Comparison of ENCODE assay signal across 17 mouse cellular contexts in genomic region chr12:83914202-83914740, GRCm38 (mm10). TPM values are rescaled to one million over a fixed set of nuclear protein-coding genes. Genes with fewer than 3 reads are reported as not detected.
DNase-seq lines count a peak whose midpoint lies in the region; ATAC-seq and TF ChIP-seq lines count a peak whose summit lies in the region.
"Had no signal": no experiment of that assay in that cellular context is flagged by ENCODE, and none has a peak within 500 bp of the region (broad histone marks: within the 10 kb centered on the region; RNA-seq: fewer than 3 reads in every experiment).

No protein-coding gene starts in this region.

- H3K27ac ChIP-seq in gastrocnemius, adult 2 months, result peak overlapping the region; percentile 41; the same call in 1 of the 2 replicates
- no peak overlapping the region for H3K27ac ChIP-seq in heart, adult 2 months
- H3K27ac ChIP-seq: hindbrain, embryonic 10.5 days; limb, embryonic 15.5 days; midbrain, embryonic 10.5 days; neural tube, embryonic 15.5 days had no signal

- no peak overlapping the region for H3K4me3 ChIP-seq in gastrocnemius, adult 2 months
- H3K4me3 ChIP-seq in G1E (ENCODE audit: low read depth, low read length), result no peak overlapping the region
- no peak overlapping the region for H3K4me3 ChIP-seq in heart, adult 2 months
- H3K4me3 ChIP-seq: hindbrain, embryonic 10.5 days; limb, embryonic 15.5 days; midbrain, embryonic 10.5 days; neural tube, embryonic 15.5 days had no signal

- no peak for TF ChIP-seq CTCF in gastrocnemius, adult 2 months (IDR thresholded peaks at IDR 0.05)
- TF ChIP-seq CTCF in G1E (IDR thresholded peaks at IDR 0.05; ENCODE audit: low read depth, low read length), result no peak
- TF ChIP-seq CTCF in heart, adult 2 months (IDR thresholded peaks at IDR 0.05), result no peak

- H3K79me2 ChIP-seq in heart, adult 2 months (replicated peaks; ENCODE audit: control insufficient read depth, insufficient read depth, low read length), result peaks cover 4% of the 10 kb centered on the region; the same call in 1 of the 2 replicates

- TF ChIP-seq POLR2A in heart, adult 2 months (IDR thresholded peaks at IDR 0.05; ENCODE audit: insufficient read depth, low read depth, low read length), result no peak

- H3K4me1 ChIP-seq in G1E (ENCODE audit: insufficient read depth, low read depth, low read length), result peaks cover 16% of the 10 kb centered on the region
- H3K4me1 ChIP-seq in heart, adult 2 months (ENCODE audit: control insufficient read depth, insufficient read depth, low read length), result peaks cover 8% of the 10 kb centered on the region

- TF ChIP-seq EP300 in heart, adult 2 months (IDR thresholded peaks at IDR 0.05; ENCODE audit: insufficient read depth, low read depth, low read length), result no peak

- no peak overlapping the region for H3K9ac ChIP-seq in heart, adult 2 months (ENCODE audit: low read depth, low read length)
- H3K9ac ChIP-seq: limb, embryonic 15.5 days; neural tube, embryonic 15.5 days had no signal

- no peaks in the 10 kb centered on the region for H3K9me3 ChIP-seq in G1E (replicated peaks)
- H3K9me3 ChIP-seq: hindbrain, embryonic 10.5 days; limb, embryonic 15.5 days; midbrain, embryonic 10.5 days; neural tube, embryonic 15.5 days had no signal

- intact Hi-C loops in gastrocnemius, adult 2 months (cut with DNase I), result no loop called here
- intact Hi-C loops in left cerebral cortex, postnatal 14 days (cut with DNase I), result no loop called here
- intact Hi-C loops in heart, adult 2 months (cut with DNase I), result no loop called here

- H3K27me3 ChIP-seq in G1E (ENCODE audit: insufficient read depth, low read length), result no peaks in the 10 kb centered on the region
- H3K27me3 ChIP-seq in heart, adult 2 months (ENCODE audit: control insufficient read depth, insufficient read depth, low read length), result no peaks in the 10 kb centered on the region
- H3K27me3 ChIP-seq: limb, embryonic 15.5 days; neural tube, embryonic 15.5 days had no signal

- no peak for DNase-seq in gastrocnemius, adult 2 months
- DNase-seq in gastrocnemius, postnatal 4 days (ENCODE audit: low spot score in 2 of 2), result no peak
- DNase-seq in G1E (ENCODE audit: low spot score), result no peak
- peak; percentile 89 for DNase-seq in cerebellum, adult 9-10 months
- no peak for DNase-seq in left cerebral cortex, postnatal 14 days (ENCODE audit: low spot score in 2 of 2)
- DNase-seq in embryo, embryonic 10.5 days (ENCODE audit: low spot score), result no peak
- DNase-seq in heart, adult 2 months, result no peak
- DNase-seq: gastrocnemius, postnatal 14 days; kidney, postnatal 14 days; retina, postnatal 1 day; thymus, postnatal 14 days had no signal

- ATAC-seq in G1E (ENCODE audit: extremely low read depth, insufficient number of reproducible peaks, low FRiP score, poor library complexity, severe bottlenecking), result peak; percentile 34; the same call in 1 of the 2 replicates
- ATAC-seq in megakaryocyte, adult 5-6 weeks (ENCODE audit: poor library complexity, severe bottlenecking), result peak; percentile 91
- ATAC-seq: lung, postnatal 0 days had no signal

- peaks cover 36% of the 10 kb centered on the region for H3K36me3 ChIP-seq in G1E (replicated peaks)
- peaks cover 17% of the 10 kb centered on the region for H3K36me3 ChIP-seq in heart, adult 2 months (ENCODE audit: control insufficient read depth, insufficient read depth, low read length)
- H3K36me3 ChIP-seq: limb, embryonic 15.5 days; neural tube, embryonic 15.5 days had no signal

- 87% methylated on average over 4 of the region's 4 CpGs for WGBS in heart, adult 2 months

RNA-seq across cellular contexts. Expression of gene Numb, which starts 7.5 kb away (rescaled TPM):
- total RNA-seq in gastrocnemius, adult 2 months (2021), result 10 to 100 TPM; 16.8 to 21.3 TPM
- total RNA-seq in gastrocnemius, postnatal 4 days (2021), result 10 to 100 TPM; 26.5 to 28.8 TPM
- total RNA-seq in G1E (2014; fragmentation: Nextera tagmentation) (50.2 and 65.8 TPM in 2 replicates), G1E (2017) (52.8 and 58.1 TPM in 2 replicates)
- polyA plus RNA-seq in G1E (2012), result 34.4 and 40.1 TPM in 2 replicates
- total RNA-seq in megakaryocyte, adult 5-6 weeks (2015), result 28.4 and 35.7 TPM in 2 replicates
- 34.4 and 36.0 TPM in 2 replicates for total RNA-seq in megakaryocyte, adult 5-6 weeks (2017)
- total RNA-seq in left cerebral cortex, postnatal 14 days (2021), result 10 to 100 TPM; 53.9 to 65.2 TPM
- 10 to 100 TPM; 31.6 to 32.3 TPM for total RNA-seq in heart, adult 2 months (2021)
- polyA plus RNA-seq in heart, adult 2 months (2012; rRNA removed), result 31.1 and 38.1 TPM in 2 replicates

RNA-seq across cellular contexts. Expression of gene Riox1, which starts 36.1 kb away (rescaled TPM):
- total RNA-seq in gastrocnemius, adult 2 months (2021), result 1 to 10 TPM; 3.3 to 4.2 TPM
- total RNA-seq in gastrocnemius, postnatal 4 days (2021), result 1 to 10 TPM; 5.6 to 6.2 TPM
- total RNA-seq in G1E (2014; fragmentation: Nextera tagmentation) (25.8 and 30.6 TPM in 2 replicates), G1E (2017) (28.0 and 35.7 TPM in 2 replicates)
- polyA plus RNA-seq in G1E (2012), result 107 and 138 TPM in 2 replicates
- 10.1 and 11.2 TPM in 2 replicates for total RNA-seq in megakaryocyte, adult 5-6 weeks (2015)
- 10.1 and 13.4 TPM in 2 replicates for total RNA-seq in megakaryocyte, adult 5-6 weeks (2017)
- 10 to 100 TPM; 15.5 to 17.8 TPM for total RNA-seq in left cerebral cortex, postnatal 14 days (2021)
- total RNA-seq in heart, adult 2 months (2021), result 1 to 10 TPM; 4.4 to 4.7 TPM
- polyA plus RNA-seq in heart, adult 2 months (2012; rRNA removed), result 2.8 and 3.4 TPM in 2 replicates
